Mouse (Mus musculus): ENCODE data around the gene Usf3.

Usf3 gene

GRCm38 (mm10) chr16:44243323-44243722 lies 70.3 kb downstream of the Usf3 start:
- no peak for TF ChIP-seq GATA4 (IDR thresholded peaks at IDR 0.05; ENCODE audit: insufficient replicate concordance, low read length)

GRCm38 (mm10) chr16:44249985-44250384 lies 76.9 kb downstream of the Usf3 start:
- no peak for TF ChIP-seq GATA4 (IDR thresholded peaks at IDR 0.05; ENCODE audit: insufficient replicate concordance, low read length)

GRCm38 (mm10) chr16:44252735-44253134 lies 79.7 kb downstream of the Usf3 start:
- no peak for TF ChIP-seq GATA4 (IDR thresholded peaks at IDR 0.05; ENCODE audit: insufficient replicate concordance, low read length)

- TF ChIP-seq GATA4 (IDR thresholded peaks at IDR 0.05; ENCODE audit: insufficient replicate concordance, low read length), result no peak
Observed at GRCm38 (mm10) chr16:44253797-44254634, 81.0 kb downstream of the Usf3 start.

GRCm38 (mm10) chr16:44254698-44255097 lies 81.7 kb downstream of the Usf3 start:
- TF ChIP-seq GATA4 (IDR thresholded peaks at IDR 0.05; ENCODE audit: insufficient replicate concordance, low read length), result no peak

GRCm38 (mm10) chr16:44257476-44257875 lies 84.4 kb downstream of the Usf3 start:
- no peak for TF ChIP-seq GATA4 (IDR thresholded peaks at IDR 0.05; ENCODE audit: insufficient replicate concordance, low read length)

- TF ChIP-seq GATA4 (IDR thresholded peaks at IDR 0.05; ENCODE audit: insufficient replicate concordance, low read length), result no peak
Observed at GRCm38 (mm10) chr16:44264916-44265315, 91.9 kb downstream of the Usf3 start.

GRCm38 (mm10) chr16:44265562-44265961 lies 92.5 kb downstream of the Usf3 start:
- no peak for TF ChIP-seq GATA4 (IDR thresholded peaks at IDR 0.05; ENCODE audit: insufficient replicate concordance, low read length)

- no peak for TF ChIP-seq GATA4 (IDR thresholded peaks at IDR 0.05; ENCODE audit: insufficient replicate concordance, low read length)
Observed at GRCm38 (mm10) chr16:44268541-44269215, 95.6 kb downstream of the Usf3 start.

GRCm38 (mm10) chr16:44269578-44269977 lies 96.5 kb downstream of the Usf3 start:
- no peak for TF ChIP-seq GATA4 (IDR thresholded peaks at IDR 0.05; ENCODE audit: insufficient replicate concordance, low read length)

GRCm38 (mm10) chr16:44270606-44271005 lies 97.6 kb downstream of the Usf3 start:
- no peak for TF ChIP-seq GATA4 (IDR thresholded peaks at IDR 0.05; ENCODE audit: insufficient replicate concordance, low read length)

GRCm38 (mm10) chr16:44271371-44272038 lies 98.5 kb downstream of the Usf3 start:
- no peak for TF ChIP-seq GATA4 (IDR thresholded peaks at IDR 0.05; ENCODE audit: insufficient replicate concordance, low read length)
